Mouse (Mus musculus): ENCODE data around the gene Spata20. TPM values are rescaled to one million over a fixed set of nuclear protein-coding genes. Genes with fewer than 3 reads are reported as not detected.

Gene Spata20
- 0.05 and 0.50 TPM in 2 replicates for polyA plus RNA-seq (2012; rRNA removed; ENCODE audit: low replicate concordance)

GRCm38 (mm10) chr11:94486001-94486400 is at the start of gene Spata20:
Gene Spata20 (minus strand): TSS chr11:94486179.

GRCm38 (mm10) chr11:94521219-94521843 is 35.4 kb upstream of the Spata20 start, which contains the start of gene Mycbpap:
Gene Mycbpap (minus strand): TSS chr11:94521742.

GRCm38 (mm10) chr11:94499661-94500152 is 13.7 kb upstream of the Spata20 start, which contains the start of gene Epn3:
Gene Epn3 (minus strand): TSS chr11:94499974.

GRCm38 (mm10) chr11:94473707-94474543 is 12.1 kb downstream of the Spata20 start, which contains the start of gene Cacna1g:
Gene Cacna1g (minus strand): TSS chr11:94474198.

Other genes starting within 250 kb of the Spata20 start
- 0.73 and 8.2 TPM in 2 replicates for gene Wfikkn2, start 240.2 kb downstream of the Spata20 start, polyA plus RNA-seq (2012; rRNA removed; ENCODE audit: low replicate concordance)
- gene Gm21885, start 204.3 kb downstream of the Spata20 start, polyA plus RNA-seq (2012; rRNA removed; ENCODE audit: low replicate concordance), result not detected in 2 replicates
- 10.6 and 18.1 TPM in 2 replicates for gene Luc7l3, start 164.2 kb downstream of the Spata20 start, polyA plus RNA-seq (2012; rRNA removed; ENCODE audit: low replicate concordance)
- gene Ankrd40, start 158.2 kb downstream of the Spata20 start, polyA plus RNA-seq (2012; rRNA removed; ENCODE audit: low replicate concordance), result 146 and 211 TPM in 2 replicates
- gene Abcc3, start 93.2 kb downstream of the Spata20 start, polyA plus RNA-seq (2012; rRNA removed; ENCODE audit: low replicate concordance), result 11.5 and 52.1 TPM in 2 replicates
- 10.7 and 166 TPM in 2 replicates for gene Cacna1g, start 12.0 kb downstream of the Spata20 start, polyA plus RNA-seq (2012; rRNA removed; ENCODE audit: low replicate concordance)
- 0.07 and 12.9 TPM in 2 replicates for gene Epn3, start 13.8 kb upstream of the Spata20 start, polyA plus RNA-seq (2012; rRNA removed; ENCODE audit: low replicate concordance)
- 0.10 and 1.0 TPM in 2 replicates for gene Mycbpap, start 35.6 kb upstream of the Spata20 start, polyA plus RNA-seq (2012; rRNA removed; ENCODE audit: low replicate concordance)
- gene Rsad1, start 63.1 kb upstream of the Spata20 start, polyA plus RNA-seq (2012; rRNA removed; ENCODE audit: low replicate concordance), result 12.5 and 13.0 TPM in 2 replicates
- 0.13 TPM in 1 of 2 replicates, not detected in the other for gene Chad, start 78.9 kb upstream of the Spata20 start, polyA plus RNA-seq (2012; rRNA removed; ENCODE audit: low replicate concordance)
- gene Acsf2, start 115.7 kb upstream of the Spata20 start, polyA plus RNA-seq (2012; rRNA removed; ENCODE audit: low replicate concordance), result 50.1 and 60.4 TPM in 2 replicates
- gene Lrrc59, start 143.6 kb upstream of the Spata20 start, polyA plus RNA-seq (2012; rRNA removed; ENCODE audit: low replicate concordance), result 89.2 and 103 TPM in 2 replicates
- gene Mrpl27, start 167.6 kb upstream of the Spata20 start, polyA plus RNA-seq (2012; rRNA removed; ENCODE audit: low replicate concordance), result 59.6 and 96.9 TPM in 2 replicates
- 0.33 and 3.2 TPM in 2 replicates for gene Eme1, start 167.8 kb upstream of the Spata20 start, polyA plus RNA-seq (2012; rRNA removed; ENCODE audit: low replicate concordance)
- gene Xylt2, start 191.3 kb upstream of the Spata20 start, polyA plus RNA-seq (2012; rRNA removed; ENCODE audit: low replicate concordance), result 31.0 and 46.6 TPM in 2 replicates
- 0.13 TPM in 1 of 2 replicates, not detected in the other for gene Gm11541, start 218.3 kb upstream of the Spata20 start, polyA plus RNA-seq (2012; rRNA removed; ENCODE audit: low replicate concordance)

All from subcutaneous adipose tissue, adult 2 months (tissue).